Mouse (Mus musculus) A20 (cell line): ENCODE measurements around the gene Mamdc2.
A peak's percentile ranks its signal among the peaks of the same experiment; 100 is the strongest.

Experiments used
- DNase-seq: peaks from one replicate; pipeline ENCODE4 v3.0.0-alpha.2; 2011; ENCODE audit warnings: low read depth, low spot score

The Mamdc2 gene

DNA sequence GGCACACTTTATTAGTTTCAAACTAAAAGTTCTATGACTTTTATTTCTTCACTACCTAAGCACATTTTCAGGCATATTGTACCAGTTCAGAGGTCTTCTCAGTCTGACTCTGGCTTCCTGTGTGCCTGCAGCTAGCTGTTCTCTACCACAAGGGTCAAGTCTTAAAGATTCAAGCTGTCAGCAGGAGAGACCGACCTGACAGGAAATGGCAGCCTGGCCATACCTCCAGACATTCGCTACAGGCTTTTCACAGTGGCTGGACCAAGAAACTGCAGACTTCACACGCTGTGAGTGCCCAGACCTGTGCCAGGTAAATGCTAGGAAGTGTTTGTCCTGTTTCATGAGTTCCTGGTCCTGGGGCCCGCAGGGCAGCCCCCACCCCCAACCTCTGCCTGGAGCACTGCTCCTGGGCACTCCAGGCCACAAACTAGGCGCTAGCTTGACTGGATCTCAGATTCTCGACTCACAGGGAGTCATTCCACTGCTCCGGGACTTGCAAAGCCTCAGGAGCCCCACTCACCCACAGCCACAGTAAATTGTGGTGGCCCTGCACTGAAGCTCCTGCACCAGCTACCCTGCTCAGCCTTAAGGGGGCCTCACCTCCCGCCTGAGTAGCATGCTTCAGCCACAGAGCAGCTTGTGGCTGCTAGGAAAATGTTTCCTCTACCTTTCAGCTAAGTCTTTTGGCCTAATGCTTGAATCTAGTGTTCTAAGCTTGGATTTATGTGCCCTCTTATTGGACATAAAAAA lies 166.2 kb downstream of the Mamdc2 start:
- DNase-seq: no peak

DNA sequence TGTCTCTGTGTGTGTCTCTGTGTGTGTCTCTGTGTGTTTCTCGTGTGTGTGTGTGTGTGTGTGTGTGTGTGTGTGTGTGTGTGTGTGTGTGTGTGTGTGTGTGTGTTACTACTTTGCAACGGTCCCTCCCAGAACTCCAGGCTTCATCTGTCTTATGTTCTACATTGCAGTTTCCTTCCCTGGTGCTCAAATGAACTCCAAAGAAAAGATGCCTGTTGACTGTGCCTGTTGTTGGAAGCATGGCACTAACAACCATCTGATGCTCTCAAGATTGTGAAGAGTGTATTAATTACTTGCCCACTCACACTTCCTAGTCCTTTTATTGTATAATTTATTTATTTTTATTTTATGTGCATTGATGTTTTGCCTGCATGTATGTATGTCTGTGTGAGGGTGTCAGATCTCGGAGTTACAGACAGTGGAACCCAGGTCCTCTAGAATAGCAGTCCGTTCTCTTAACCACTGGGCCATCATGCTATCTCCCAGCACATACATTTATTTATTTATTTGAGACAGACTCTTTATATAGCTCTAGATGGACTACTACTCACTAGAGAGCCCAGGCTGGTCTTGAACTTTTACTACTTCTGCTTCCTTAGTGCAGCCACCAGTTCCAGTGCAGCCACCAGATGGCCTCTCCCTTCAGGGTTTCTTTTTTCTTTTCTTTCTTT lies 174.1 kb downstream of the Mamdc2 start:
- DNase-seq: no peak

GRCm38 (mm10) chr19:23273355-23274053 lies 174.7 kb downstream of the Mamdc2 start, which contains the start of gene Smc5:
TSS of gene Smc5 (minus strand) at chr19:23273897.
- DNase-seq: peak; percentile 91

- DNase-seq: no peak
These were observed 191.5 kb downstream of the Mamdc2 start for GRCm38 (mm10) chr19:23256771-23257170.
